Mouse (Mus musculus): ENCODE measurements around the gene Ankrd12.

- TF ChIP-seq TAL1 (IDR thresholded peaks at IDR 0.05; ENCODE audit: low read length) (no peak), GATA1 (IDR thresholded peaks at IDR 0.05; ENCODE audit: low read length) (no peak)
These were observed 28.7 kb downstream of the Ankrd12 start for GRCm38 (mm10) chr17:66048199-66048598.

Measured in erythroblast, embryonic 14.5 days (primary cell).